Mouse (Mus musculus) thymus, adult 2 months (tissue): ENCODE results near the gene Pik3ap1.

Experiments used
- CTCF ChIP-seq: fragments of 200-500 bp; IDR thresholded peaks from 2 replicates; pipeline ENCODE4 v1.5.1; 2012; ENCODE audit warnings: mild to moderate bottlenecking, control low read depth, low read length, moderate library complexity, borderline replicate concordance; ENCODE audit not compliant: control insufficient read depth, poor library complexity, insufficient read depth; ENCODE audit errors: extremely low read depth
- POLR2A ChIP-seq: fragments of 200-500 bp; IDR thresholded peaks from 2 replicates; pipeline ENCODE4 v1.6.1; 2012; ENCODE audit warnings: mild to moderate bottlenecking, low read length, control low read depth, moderate library complexity; ENCODE audit not compliant: control insufficient read depth, poor library complexity, insufficient read depth; ENCODE audit errors: extremely low read depth

DNA sequence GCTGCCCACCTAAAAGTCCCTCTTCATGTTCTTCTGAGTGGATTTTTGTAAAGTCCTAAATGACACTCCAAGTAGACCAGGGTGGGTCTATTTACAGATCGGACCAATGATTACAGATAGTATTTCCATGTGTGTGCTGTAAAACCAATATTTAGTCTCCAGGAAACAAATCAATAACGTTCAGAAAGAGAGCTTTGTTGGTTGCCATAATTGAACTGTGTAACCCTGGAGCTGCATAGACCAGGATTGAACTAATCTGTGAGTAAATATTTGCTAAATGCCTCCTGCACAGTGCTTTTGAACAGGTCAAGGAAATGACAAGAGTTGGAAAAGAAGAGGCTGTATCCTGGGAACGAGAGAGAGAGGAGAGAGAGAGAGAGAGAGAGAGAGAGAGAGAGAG, 109.3 kb downstream of the Pik3ap1 start:
- no peak for TF ChIP-seq CTCF
- no peak for TF ChIP-seq POLR2A
